Mouse (Mus musculus): ENCODE measurements around the gene Plcxd2.
A peak's percentile ranks its signal among the peaks of the same experiment; 100 is the strongest.

Plcxd2 gene

GRCm38 (mm10) chr16:45990901-45991676 lies 18.9 kb downstream of the Plcxd2 start:
- DNase-seq (ENCODE audit: low spot score in 2 of 2) = no peak

DNA sequence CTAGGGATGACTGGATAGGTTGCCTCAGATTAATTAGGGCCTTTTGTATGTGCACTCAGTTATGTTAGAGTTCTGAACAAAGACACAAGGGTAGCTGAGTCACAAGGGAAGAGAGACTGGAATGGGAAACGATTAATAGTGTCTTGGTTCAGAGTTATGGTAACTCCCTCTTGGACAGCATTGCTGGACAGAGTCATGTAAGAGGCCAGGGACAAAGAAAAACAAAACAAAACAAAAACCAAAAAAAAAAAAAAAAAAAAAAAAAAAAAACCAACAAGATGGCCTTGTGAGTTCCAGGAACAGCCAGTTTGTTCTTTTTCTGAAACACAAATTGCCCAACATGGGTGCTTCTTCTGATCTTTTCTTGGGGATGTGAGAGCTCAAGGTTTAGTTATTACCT lies 23.8 kb downstream of the Plcxd2 start:
- no peak for DNase-seq (ENCODE audit: low spot score in 2 of 2)

GRCm38 (mm10) chr16:45984610-45985606 lies 25.1 kb downstream of the Plcxd2 start:
- peak in 1 of 2 experiments; percentile 22 for DNase-seq (ENCODE audit: low spot score in 2 of 2)

- DNase-seq (ENCODE audit: low spot score in 2 of 2) = no peak
Observed at GRCm38 (mm10) chr16:45976251-45976650, 33.8 kb downstream of the Plcxd2 start.

DNA sequence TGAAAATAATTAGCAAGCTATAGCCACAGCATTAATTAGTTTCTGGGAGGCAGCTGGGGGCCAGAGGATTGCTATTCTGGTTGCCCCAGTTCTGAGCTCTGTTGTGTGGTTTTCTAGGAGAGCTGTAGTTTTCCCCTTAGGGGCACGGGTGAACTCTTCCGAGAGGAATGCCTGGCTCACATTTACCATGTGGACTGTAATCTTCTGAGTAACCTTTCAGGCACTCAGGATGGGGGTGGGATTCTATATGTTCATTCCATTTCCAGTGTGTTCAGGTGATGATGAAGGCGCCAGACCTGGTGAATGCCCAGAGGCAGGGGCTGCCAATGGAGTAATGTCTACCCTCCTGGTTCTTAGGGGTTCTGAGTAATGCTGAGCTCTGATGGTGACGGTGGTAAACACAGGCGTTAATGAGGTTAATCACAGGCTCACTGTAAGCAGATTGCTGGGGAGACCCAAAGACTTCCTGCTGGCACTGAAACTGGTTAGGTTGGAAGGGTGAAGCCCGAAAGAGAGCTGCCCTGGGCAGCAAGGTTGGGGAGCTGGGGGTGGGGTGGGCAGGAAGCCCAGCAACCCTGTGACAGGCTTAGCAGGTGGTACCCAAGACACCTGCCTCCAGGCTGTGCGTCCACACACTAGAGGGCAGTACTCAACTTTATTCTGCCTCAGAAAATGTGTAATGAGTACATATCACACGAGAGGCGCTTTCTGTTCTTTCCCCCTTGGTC lies 35.9 kb downstream of the Plcxd2 start:
- DNase-seq (ENCODE audit: low spot score in 2 of 2) = no peak

GRCm38 (mm10) chr16:45970187-45970586 lies 39.8 kb downstream of the Plcxd2 start:
- no peak for DNase-seq (ENCODE audit: low spot score in 2 of 2)

DNA sequence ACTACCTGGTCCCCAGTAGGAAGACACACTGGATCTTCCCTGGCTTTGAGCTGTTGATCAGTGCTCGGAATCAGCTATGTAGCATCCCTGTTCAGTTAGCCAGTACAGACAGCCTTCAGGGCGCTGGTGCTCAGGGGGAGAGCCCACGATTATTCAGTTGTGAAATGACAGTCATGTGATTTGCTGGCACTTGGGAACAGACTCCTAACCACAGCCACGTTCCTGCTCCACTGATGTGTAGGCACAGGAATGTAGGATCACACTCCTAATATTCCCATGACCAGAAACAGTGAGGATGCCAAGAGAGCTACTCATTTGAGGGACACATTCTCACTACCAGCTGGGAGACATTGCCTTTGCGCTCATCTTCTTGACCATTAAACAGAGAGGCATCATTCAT lies 41.3 kb downstream of the Plcxd2 start:
- DNase-seq (ENCODE audit: low spot score in 2 of 2) = no peak

DNA sequence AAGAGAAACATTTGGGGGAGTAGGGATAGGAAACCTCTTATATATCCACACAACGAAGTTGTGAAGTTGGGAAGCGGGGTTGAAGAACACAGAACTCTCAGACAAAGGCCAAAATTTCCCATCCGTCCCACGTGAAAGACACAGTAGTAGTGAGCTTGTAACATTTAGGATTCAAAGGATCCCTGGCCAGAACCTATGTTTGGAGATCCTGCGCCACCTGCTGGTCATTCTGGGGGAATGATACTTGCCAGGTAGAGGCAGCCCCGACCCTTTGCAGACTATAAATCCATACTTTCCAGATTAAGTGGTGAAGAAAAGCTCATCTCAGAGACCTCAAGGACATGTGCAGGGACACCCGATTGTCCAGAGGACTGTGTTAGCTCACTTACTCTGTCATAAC lies 42.5 kb downstream of the Plcxd2 start:
- peak; percentile 63 to 79 for DNase-seq (ENCODE audit: low spot score in 2 of 2)

DNA sequence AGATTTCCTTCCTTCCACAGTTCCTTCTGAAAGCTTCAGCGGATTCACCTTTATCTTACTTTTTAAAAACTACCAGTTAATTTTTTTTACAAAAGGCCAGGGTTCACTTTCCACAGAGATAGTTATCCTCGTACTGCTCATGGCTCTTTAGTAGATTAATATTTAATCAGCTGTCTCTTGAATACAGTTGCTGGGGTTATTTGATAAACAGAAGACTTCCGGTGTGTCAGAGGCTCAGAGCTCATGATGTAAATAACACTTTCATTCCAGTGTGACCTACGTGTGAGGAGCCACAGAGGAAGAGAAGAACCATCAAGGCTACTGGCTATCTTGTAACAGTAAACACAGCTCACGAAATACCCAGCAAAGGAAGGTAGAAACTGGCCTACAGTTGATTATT lies 43.4 kb downstream of the Plcxd2 start:
- no peak for DNase-seq (ENCODE audit: low spot score in 2 of 2)

- no peak for DNase-seq (ENCODE audit: low spot score in 2 of 2)
Observed at GRCm38 (mm10) chr16:45964777-45965176, 45.2 kb downstream of the Plcxd2 start.

DNA sequence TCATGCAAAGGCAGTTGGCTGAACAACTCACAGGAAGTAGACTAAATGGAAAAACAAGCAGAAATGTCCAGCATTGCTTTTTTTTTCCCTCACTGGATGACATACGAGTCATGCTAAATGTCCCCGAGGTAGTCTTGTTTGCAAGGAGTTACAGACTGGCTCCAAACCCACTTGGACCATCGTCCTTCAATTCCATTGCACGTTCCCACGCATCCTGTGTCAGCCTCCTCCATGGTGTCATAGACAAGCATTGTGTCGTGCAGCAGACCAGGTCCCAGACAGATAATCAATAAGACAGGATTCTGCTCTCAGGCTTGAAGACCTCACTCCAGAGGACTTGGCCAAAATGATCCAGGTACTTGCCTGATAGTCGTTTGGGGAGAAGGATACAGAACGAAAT lies 46.2 kb downstream of the Plcxd2 start:
- DNase-seq (ENCODE audit: low spot score in 2 of 2) = no peak

DNA sequence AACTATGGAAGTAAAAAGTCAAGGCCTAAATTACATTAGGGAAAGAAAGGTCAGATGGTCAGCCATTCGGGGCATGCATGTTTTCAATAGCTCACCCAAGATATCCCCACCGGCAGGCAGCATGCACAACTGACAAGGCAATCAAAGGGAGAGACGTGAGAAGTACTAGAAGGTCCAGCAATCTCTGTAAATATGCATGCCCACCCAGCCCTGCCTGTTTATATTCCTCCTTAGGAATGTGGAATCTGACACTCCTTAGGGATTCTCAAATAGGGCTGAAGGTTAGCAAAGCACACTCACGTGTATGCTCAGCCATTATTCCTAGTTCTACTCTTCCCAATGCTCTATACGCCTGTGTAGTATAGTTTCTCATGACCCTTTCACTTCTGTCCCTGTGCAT lies 46.9 kb downstream of the Plcxd2 start:
- DNase-seq (ENCODE audit: low spot score in 2 of 2) = no peak

DNA sequence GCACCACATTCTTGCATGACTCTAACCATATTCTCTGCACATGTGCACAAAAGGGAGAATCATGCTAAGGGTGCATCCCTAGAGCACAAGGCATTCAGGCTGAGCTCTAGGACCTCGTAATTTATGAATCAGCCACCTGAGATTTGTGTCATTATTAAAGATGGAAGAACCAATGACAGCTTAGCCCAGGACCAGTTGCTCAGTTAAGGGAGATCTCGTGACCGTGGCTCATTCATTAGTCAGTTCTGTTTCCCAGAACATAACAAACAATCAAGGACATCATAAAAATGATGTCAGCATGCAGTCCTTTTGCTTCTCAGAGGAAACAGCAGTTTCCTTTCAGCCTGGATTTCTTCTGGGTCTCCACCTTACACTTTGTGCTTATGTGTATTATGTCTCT lies 49.0 kb downstream of the Plcxd2 start:
- no peak for DNase-seq (ENCODE audit: low spot score in 2 of 2)

GRCm38 (mm10) chr16:45956390-45956950 lies 53.5 kb downstream of the Plcxd2 start:
- DNase-seq (ENCODE audit: low spot score in 2 of 2) = no peak

- DNase-seq (ENCODE audit: low spot score in 2 of 2) = no peak
Observed at GRCm38 (mm10) chr16:45953394-45953793, 56.6 kb downstream of the Plcxd2 start, which contains the start of gene Phldb2. TSS of gene Phldb2 (minus strand) at chr16:45953598.

DNA sequence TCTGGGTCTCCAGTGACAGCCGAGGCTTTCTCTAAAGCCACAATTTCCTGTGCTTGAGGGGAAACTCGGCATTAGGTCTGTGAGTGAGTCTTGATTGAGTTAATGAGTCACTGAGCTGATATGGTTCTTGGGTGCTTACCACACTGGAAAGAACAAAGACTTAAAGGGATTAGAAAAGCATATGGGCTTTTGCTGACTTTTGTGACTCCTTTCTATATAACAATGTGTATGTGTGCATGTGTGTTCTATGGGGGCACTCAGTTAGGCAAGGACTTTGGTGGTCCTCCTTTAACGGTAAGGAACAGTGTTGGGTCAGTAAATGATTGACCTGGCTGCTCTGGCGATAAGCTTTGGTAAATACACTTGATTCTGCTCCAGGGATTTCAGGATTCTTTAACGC lies 57.5 kb downstream of the Plcxd2 start:
- no peak for DNase-seq (ENCODE audit: low spot score in 2 of 2)

DNA sequence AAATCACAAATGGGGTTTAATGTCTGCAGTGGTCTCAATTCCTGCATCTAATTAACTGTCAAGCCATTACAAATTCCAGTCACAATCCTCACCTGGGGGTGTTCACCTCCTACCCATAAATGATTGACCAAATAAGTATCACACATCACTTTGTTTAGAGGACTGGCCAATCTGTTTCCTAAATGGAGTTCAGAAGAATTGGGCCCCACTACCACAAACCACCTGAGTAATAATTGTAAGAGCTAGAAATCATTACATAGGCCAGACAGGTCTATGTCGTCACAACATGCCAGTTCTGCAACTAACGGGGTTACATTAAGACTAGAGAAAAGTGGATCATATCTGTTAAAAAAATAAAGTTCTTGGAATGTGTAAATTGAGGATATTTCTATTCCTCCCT lies 58.0 kb downstream of the Plcxd2 start:
- no peak for DNase-seq (ENCODE audit: low spot score in 2 of 2)

GRCm38 (mm10) chr16:45946335-45946734 lies 63.7 kb downstream of the Plcxd2 start:
- DNase-seq (ENCODE audit: low spot score in 2 of 2) = no peak

DNA sequence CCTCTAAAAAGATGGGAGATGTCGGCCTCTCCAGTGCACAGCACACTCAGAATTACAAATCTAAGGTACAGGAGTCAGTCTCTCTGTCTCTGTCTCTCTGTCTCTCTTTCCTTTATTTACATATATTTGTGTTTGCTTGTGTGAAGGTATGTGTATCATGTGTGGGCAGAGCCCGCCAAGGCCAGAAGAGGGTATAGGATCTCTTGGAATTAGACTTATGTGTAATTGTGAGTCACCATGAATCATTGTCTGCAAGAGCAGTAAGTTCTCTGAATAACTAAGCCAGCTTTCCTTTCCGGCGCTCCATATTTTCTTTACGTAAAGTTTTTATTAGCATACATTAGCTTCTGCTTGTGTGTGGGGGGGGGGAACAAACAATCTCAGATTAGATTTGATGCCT lies 64.4 kb downstream of the Plcxd2 start:
- DNase-seq (ENCODE audit: low spot score in 2 of 2) = no peak

- DNase-seq (ENCODE audit: low spot score in 2 of 2) = no peak
Observed at GRCm38 (mm10) chr16:45945174-45945631, 64.8 kb downstream of the Plcxd2 start.

DNA sequence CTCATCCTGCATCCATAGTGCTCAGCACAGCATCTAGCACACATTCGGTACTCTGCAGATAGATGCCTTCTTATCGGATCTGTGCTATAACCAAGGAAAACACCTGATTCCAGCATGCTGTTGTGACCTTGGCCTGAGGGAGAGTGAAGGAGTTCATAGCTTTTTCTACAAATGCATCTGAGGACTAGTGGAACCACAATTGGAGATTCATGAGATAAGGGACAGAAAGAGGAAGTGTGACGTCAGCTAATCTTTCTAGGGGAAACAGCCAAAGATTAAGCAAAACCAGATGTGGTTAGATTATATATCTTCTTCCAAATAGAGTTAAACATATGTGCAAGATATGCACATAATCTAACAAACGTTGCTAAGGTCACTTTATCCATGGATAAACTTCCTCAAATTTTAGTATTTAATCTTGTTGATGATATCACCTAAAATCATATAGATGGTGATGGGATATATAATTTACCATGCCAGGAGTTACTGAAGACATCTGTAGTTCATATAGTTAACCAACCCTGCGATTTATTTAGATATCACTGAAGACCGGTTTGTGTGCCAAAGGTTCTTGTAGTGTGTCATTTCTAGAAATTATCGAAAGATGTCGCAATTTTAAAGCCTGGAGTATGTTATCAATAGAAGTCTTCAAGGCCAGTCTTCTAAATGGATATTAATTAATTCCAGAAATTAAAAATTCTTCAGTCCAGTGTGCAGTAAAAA lies 67.7 kb downstream of the Plcxd2 start:
- DNase-seq (ENCODE audit: low spot score in 2 of 2) = no peak

All from urinary bladder, postnatal 4 days (tissue).